Mouse (Mus musculus) mesoderm, embryonic 11.5 days (tissue): Measurements from ENCODE around the gene Sstr5.
A peak's percentile ranks its signal among the peaks of the same experiment; 100 is the strongest.

Source experiments
- DNase-seq: peaks from one replicate; pipeline ENCODE4 v3.0.0-alpha.2; 2012; ENCODE audit warnings: low read depth, low spot score

Gene Sstr5

GRCm38 (mm10) chr17:25474330-25475077 is 22.6 kb downstream of the Sstr5 start:
- DNase-seq, result peak; percentile 86

- no peak for DNase-seq
Measured at GRCm38 (mm10) chr17:25472044-25472443, 25.0 kb downstream of the Sstr5 start.

- peak; percentile 34 for DNase-seq
Measured at GRCm38 (mm10) chr17:25471418-25471817, 25.7 kb downstream of the Sstr5 start.

- peak; percentile 78 for DNase-seq
Measured at GRCm38 (mm10) chr17:25469798-25470197, 27.3 kb downstream of the Sstr5 start.

GRCm38 (mm10) chr17:25468301-25468700 is 28.8 kb downstream of the Sstr5 start:
- DNase-seq, result no peak

GRCm38 (mm10) chr17:25467781-25468180 is 29.3 kb downstream of the Sstr5 start:
- DNase-seq, result no peak

- no peak for DNase-seq
Measured at GRCm38 (mm10) chr17:25466257-25466656, 30.8 kb downstream of the Sstr5 start.

GRCm38 (mm10) chr17:25464091-25464490 is 33.0 kb downstream of the Sstr5 start:
- no peak for DNase-seq

- DNase-seq, result no peak
Measured at GRCm38 (mm10) chr17:25463326-25463945, 33.7 kb downstream of the Sstr5 start.

- no peak for DNase-seq
Measured at GRCm38 (mm10) chr17:25462236-25462875, 34.7 kb downstream of the Sstr5 start.

GRCm38 (mm10) chr17:25456540-25456939 is 40.5 kb downstream of the Sstr5 start:
- no peak for DNase-seq

- DNase-seq, result no peak
Measured at GRCm38 (mm10) chr17:25454272-25454671, 42.8 kb downstream of the Sstr5 start, which contains the start of gene Tekt4. Tekt4 (plus strand) TSS chr17:25454615.

GRCm38 (mm10) chr17:25452246-25452965 is 44.7 kb downstream of the Sstr5 start:
- DNase-seq, result no peak

- no peak for DNase-seq
Measured at GRCm38 (mm10) chr17:25450329-25450728, 46.8 kb downstream of the Sstr5 start.

GRCm38 (mm10) chr17:25447865-25448264 is 49.2 kb downstream of the Sstr5 start:
- no peak for DNase-seq

- DNase-seq, result no peak
Measured at GRCm38 (mm10) chr17:25445841-25446240, 51.2 kb downstream of the Sstr5 start.

GRCm38 (mm10) chr17:25445074-25445473 is 52.0 kb downstream of the Sstr5 start:
- no peak for DNase-seq

GRCm38 (mm10) chr17:25442889-25443288 is 54.2 kb downstream of the Sstr5 start:
- no peak for DNase-seq

- DNase-seq, result no peak
Measured at GRCm38 (mm10) chr17:25441417-25441816, 55.7 kb downstream of the Sstr5 start.
